8 mouse cellular contexts compared by ENCODE assay signal in genomic region chr4:116491119-116491536, GRCm38 (mm10). TPM values are rescaled to one million over a fixed set of nuclear protein-coding genes. Genes with fewer than 3 reads are reported as not detected.
DNase-seq lines count a peak whose midpoint lies in the region; ATAC-seq lines count a peak whose summit lies in the region.

No protein-coding gene starts in this region.

- H3K4me3 ChIP-seq in lung, embryonic 15.5 days = no peak overlapping the region
- H3K4me3 ChIP-seq in forebrain, embryonic 12.5 days (replicated peaks) = no peak overlapping the region

- peaks cover 23% of the 10 kb centered on the region for H3K4me1 ChIP-seq in lung, embryonic 15.5 days
- H3K4me1 ChIP-seq in forebrain, embryonic 12.5 days = no peaks in the 10 kb centered on the region

- intact Hi-C loops in left cerebral cortex, postnatal 10 days (cut with DNase I) = no loop called here
- intact Hi-C loops in heart, postnatal 25 days (cut with DNase I) = no loop called here

- peak; percentile 8 to 39 for DNase-seq in left cerebral cortex, postnatal 10 days (ENCODE audit: extremely low spot score in 1 of 2, low spot score in 2 of 2)
- no peak for DNase-seq in left cerebral cortex, adult 9 months (ENCODE audit: low spot score in 2 of 2)
- DNase-seq in adrenal gland, postnatal 36 days = peak; percentile 71
- peak; percentile 20 for DNase-seq in heart, postnatal 25 days (ENCODE audit: low spot score)
- no peak for DNase-seq in T-cell, adult 2 months (ENCODE audit: low spot score)
- DNase-seq in cerebellum, adult 18-20 months = no peak

- no peak overlapping the region for H3K9ac ChIP-seq in lung, embryonic 15.5 days
- H3K9ac ChIP-seq in forebrain, embryonic 12.5 days = no peak overlapping the region

- no peak overlapping the region for H3K4me2 ChIP-seq in lung, embryonic 15.5 days
- no peak overlapping the region for H3K4me2 ChIP-seq in forebrain, embryonic 12.5 days

- H3K36me3 ChIP-seq in lung, embryonic 15.5 days = no peaks in the 10 kb centered on the region
- no peaks in the 10 kb centered on the region for H3K36me3 ChIP-seq in forebrain, embryonic 12.5 days (replicated peaks)

- no peaks in the 10 kb centered on the region; the same call in 1 of the 2 replicates for H3K9me3 ChIP-seq in lung, embryonic 15.5 days
- no peaks in the 10 kb centered on the region for H3K9me3 ChIP-seq in forebrain, embryonic 12.5 days

- peak; percentile 84 for ATAC-seq in lung, embryonic 15.5 days (ENCODE audit: borderline replicate concordance, extremely low read depth, low FRiP score, low TSS enrichment)
- no peak for ATAC-seq in forebrain, embryonic 12.5 days (ENCODE audit: low FRiP score)

- peak overlapping the region; percentile 71 for H3K27ac ChIP-seq in lung, embryonic 15.5 days
- no peak overlapping the region for H3K27ac ChIP-seq in forebrain, embryonic 12.5 days

- H3K27me3 ChIP-seq in lung, embryonic 15.5 days = no peaks in the 10 kb centered on the region
- H3K27me3 ChIP-seq in forebrain, embryonic 12.5 days = no peaks in the 10 kb centered on the region

- 25% methylated on average over 2 of the region's 2 CpGs for WGBS in lung, embryonic 15.5 days
- WGBS in forebrain, embryonic 12.5 days = 74% methylated on average over 2 of the region's 2 CpGs

RNA-seq across cellular contexts. Expression of gene Ipp, which starts 16.2 kb away (rescaled TPM):
- total RNA-seq in left cerebral cortex, postnatal 10 days (2021) = 10 to 100 TPM; 17.4 to 18.9 TPM
- total RNA-seq in adrenal gland, postnatal 36 days (2021) = 10 to 100 TPM; 14.0 to 19.6 TPM
- 10 to 100 TPM; 12.4 to 16.2 TPM for total RNA-seq in heart, postnatal 25 days (2021)
- 14.1 TPM in 2 replicates for polyA plus RNA-seq in lung, embryonic 15.5 days (2015; fragmentation: Nextera tagmentation; extraction: Ambion mirVana)
- polyA plus RNA-seq in forebrain, embryonic 12.5 days (2016; fragmentation: Nextera tagmentation; extraction: Ambion mirVana) = 21.5 and 22.2 TPM in 2 replicates

RNA-seq across cellular contexts. Expression of gene Mast2, which starts 27.1 kb away (rescaled TPM):
- 100 to 1,000 TPM; 106 to 119 TPM for total RNA-seq in left cerebral cortex, postnatal 10 days (2021)
- 10 to 100 TPM; 37.2 to 44.0 TPM for total RNA-seq in adrenal gland, postnatal 36 days (2021)
- total RNA-seq in heart, postnatal 25 days (2021) = 100 to 1,000 TPM; 118 to 119 TPM
- 14.8 and 16.1 TPM in 2 replicates for polyA plus RNA-seq in lung, embryonic 15.5 days (2015; fragmentation: Nextera tagmentation; extraction: Ambion mirVana)
- polyA plus RNA-seq in forebrain, embryonic 12.5 days (2016; fragmentation: Nextera tagmentation; extraction: Ambion mirVana) = 33.6 and 33.8 TPM in 2 replicates

Comparison
In these comparisons a context has a peak if more than half of its experiments do, and no peak if none do; other contexts are left out.
1. DNase-seq: peak in left cerebral cortex, postnatal 10 days (2 of 2), adrenal gland, postnatal 36 days (2 of 2) and heart, postnatal 25 days (single experiment); none in left cerebral cortex, adult 9 months (0 of 2), T-cell, adult 2 months (single experiment) and cerebellum, adult 18-20 months (0 of 2).